Mouse (Mus musculus): ENCODE data around the gene Mrpl50. TPM values are rescaled to one million over a fixed set of nuclear protein-coding genes. Genes with fewer than 3 reads are reported as not detected.
A peak's percentile ranks its signal among the peaks of the same experiment; 100 is the strongest.

The Mrpl50 gene
- 91.4 and 93.6 TPM in 2 replicates for polyA plus RNA-seq (2014; fragmentation: Nextera tagmentation; extraction: Ambion mirVana)

GRCm38 (mm10) chr4:49520572-49521340 is at the start of gene Mrpl50, which contains the start of gene Zfp189:
Gene Mrpl50, minus strand, starts transcription at chr4:49521093.
Gene Zfp189, plus strand, starts transcription at chr4:49521176.
- peak within 1 kb of the TSS; percentile 58 for H3K9ac ChIP-seq (replicated peaks; ENCODE audit: low read depth, low read length)
- H3K27me3 ChIP-seq (ENCODE audit: control insufficient read depth, insufficient read depth, low read length): no peaks in the 10 kb centered on the region
- peak; percentile 98 for ATAC-seq (ENCODE audit: insufficient number of reproducible peaks, insufficient read depth, low FRiP score, low read depth)
- H3K4me3 ChIP-seq (ENCODE audit: low read depth, low read length): peak within 1 kb of the TSS; percentile 69
- H3K4me1 ChIP-seq (ENCODE audit: control insufficient read depth, insufficient read depth, low read length): peaks cover 5% of the 10 kb centered on the region; the same call in 1 of the 2 replicates
- H3K27ac ChIP-seq (ENCODE audit: low read length): peak within 1 kb of the TSS; percentile 63; the same call in 1 of the 2 replicates
- WGBS: under 1% methylated on average over 41 of the region's 41 CpGs
- H3K9me3 ChIP-seq (ENCODE audit: control insufficient read depth, low read depth, low read length): no peaks in the 10 kb centered on the region
- peak within 1 kb of the TSS; percentile 46 for H3K4me2 ChIP-seq (replicated peaks; ENCODE audit: low read depth, low read length)
- no peaks in the 10 kb centered on the region for H3K36me3 ChIP-seq (ENCODE audit: control insufficient read depth, insufficient read depth, low read length)

DNA sequence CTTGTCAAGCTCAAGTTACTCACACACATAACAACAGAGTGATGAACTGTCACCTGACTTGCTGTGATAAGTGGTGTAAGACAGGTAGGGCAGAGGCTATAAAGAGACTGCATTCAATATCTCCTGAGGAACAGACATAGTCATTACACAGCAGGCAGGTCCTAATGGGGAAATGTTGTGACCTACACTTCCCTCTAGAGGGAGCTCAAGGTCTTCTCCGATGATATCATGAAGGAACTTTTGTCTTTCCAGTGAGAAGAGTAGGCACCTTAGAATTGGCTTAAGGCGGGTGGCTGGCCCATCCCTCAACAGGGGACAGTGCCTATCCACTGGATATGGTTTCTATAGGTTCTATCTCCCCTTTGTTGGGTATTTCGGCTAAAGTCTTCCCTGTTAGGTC is 46.7 kb upstream of the Mrpl50 start:
- Histone ChIP-seq H3K27ac (ENCODE audit: low read length) (no peak overlapping the region), H3K36me3 (ENCODE audit: control insufficient read depth, insufficient read depth, low read length) (no peaks in the 10 kb centered on the region), H3K9me3 (ENCODE audit: control insufficient read depth, low read depth, low read length) (no peaks in the 10 kb centered on the region), H3K4me3 (ENCODE audit: low read depth, low read length) (no peak overlapping the region), H3K27me3 (ENCODE audit: control insufficient read depth, insufficient read depth, low read length) (no peaks in the 10 kb centered on the region), H3K4me1 (ENCODE audit: control insufficient read depth, insufficient read depth, low read length) (no peaks in the 10 kb centered on the region), H3K4me2 (replicated peaks; ENCODE audit: low read depth, low read length) (no peak overlapping the region), H3K9ac (replicated peaks; ENCODE audit: low read depth, low read length) (no peak overlapping the region)
- 17% methylated on average over 3 of the region's 3 CpGs for WGBS
- ATAC-seq (ENCODE audit: insufficient number of reproducible peaks, insufficient read depth, low FRiP score, low read depth): peak; percentile 63; the same call in 1 of the 2 replicates

GRCm38 (mm10) chr4:49559915-49560772 is 39.3 kb upstream of the Mrpl50 start:
- ATAC-seq (ENCODE audit: insufficient number of reproducible peaks, insufficient read depth, low FRiP score, low read depth): no peak
- WGBS: 70% methylated on average over 20 of the region's 20 CpGs
- Histone ChIP-seq H3K4me3 (ENCODE audit: low read depth, low read length) (no peak overlapping the region), H3K9ac (replicated peaks; ENCODE audit: low read depth, low read length) (no peak overlapping the region), H3K27me3 (ENCODE audit: control insufficient read depth, insufficient read depth, low read length) (no peaks in the 10 kb centered on the region), H3K36me3 (ENCODE audit: control insufficient read depth, insufficient read depth, low read length) (no peaks in the 10 kb centered on the region), H3K4me1 (ENCODE audit: control insufficient read depth, insufficient read depth, low read length) (no peaks in the 10 kb centered on the region), H3K27ac (ENCODE audit: low read length) (no peak overlapping the region), H3K4me2 (replicated peaks; ENCODE audit: low read depth, low read length) (no peak overlapping the region), H3K9me3 (ENCODE audit: control insufficient read depth, low read depth, low read length) (no peaks in the 10 kb centered on the region)

- Histone ChIP-seq H3K36me3 (ENCODE audit: control insufficient read depth, insufficient read depth, low read length) (no peaks in the 10 kb centered on the region), H3K27me3 (ENCODE audit: control insufficient read depth, insufficient read depth, low read length) (no peaks in the 10 kb centered on the region), H3K27ac (ENCODE audit: low read length) (no peak overlapping the region), H3K9ac (replicated peaks; ENCODE audit: low read depth, low read length) (no peak overlapping the region), H3K4me3 (ENCODE audit: low read depth, low read length) (no peak overlapping the region), H3K9me3 (ENCODE audit: control insufficient read depth, low read depth, low read length) (no peaks in the 10 kb centered on the region), H3K4me2 (replicated peaks; ENCODE audit: low read depth, low read length) (no peak overlapping the region), H3K4me1 (ENCODE audit: control insufficient read depth, insufficient read depth, low read length) (no peaks in the 10 kb centered on the region)
- no peak for ATAC-seq (ENCODE audit: insufficient number of reproducible peaks, insufficient read depth, low FRiP score, low read depth)
- 51% methylated on average over 2 of the region's 2 CpGs for WGBS
Observed at GRCm38 (mm10) chr4:49558181-49558580, 37.3 kb upstream of the Mrpl50 start.

GRCm38 (mm10) chr4:49557375-49557774 is 36.5 kb upstream of the Mrpl50 start:
- Histone ChIP-seq H3K9me3 (ENCODE audit: control insufficient read depth, low read depth, low read length) (no peaks in the 10 kb centered on the region), H3K36me3 (ENCODE audit: control insufficient read depth, insufficient read depth, low read length) (no peaks in the 10 kb centered on the region), H3K9ac (replicated peaks; ENCODE audit: low read depth, low read length) (no peak overlapping the region), H3K4me2 (replicated peaks; ENCODE audit: low read depth, low read length) (no peak overlapping the region), H3K4me3 (ENCODE audit: low read depth, low read length) (no peak overlapping the region), H3K27ac (ENCODE audit: low read length) (no peak overlapping the region), H3K27me3 (ENCODE audit: control insufficient read depth, insufficient read depth, low read length) (no peaks in the 10 kb centered on the region), H3K4me1 (ENCODE audit: control insufficient read depth, insufficient read depth, low read length) (no peaks in the 10 kb centered on the region)
- 100% methylated on average over 7 of the region's 7 CpGs for WGBS
- ATAC-seq (ENCODE audit: insufficient number of reproducible peaks, insufficient read depth, low FRiP score, low read depth): no peak

GRCm38 (mm10) chr4:49553380-49553779 is 32.5 kb upstream of the Mrpl50 start:
- no peaks in the 10 kb centered on the region for H3K36me3 ChIP-seq (ENCODE audit: control insufficient read depth, insufficient read depth, low read length)
- no peak overlapping the region for H3K4me2 ChIP-seq (replicated peaks; ENCODE audit: low read depth, low read length)
- H3K27ac ChIP-seq (ENCODE audit: low read length): no peak overlapping the region
- ATAC-seq (ENCODE audit: insufficient number of reproducible peaks, insufficient read depth, low FRiP score, low read depth): no peak
- H3K4me3 ChIP-seq (ENCODE audit: low read depth, low read length): no peak overlapping the region
- no peaks in the 10 kb centered on the region for H3K4me1 ChIP-seq (ENCODE audit: control insufficient read depth, insufficient read depth, low read length)
- 69% methylated on average over 5 of the region's 5 CpGs for WGBS
- no peaks in the 10 kb centered on the region for H3K9me3 ChIP-seq (ENCODE audit: control insufficient read depth, low read depth, low read length)
- no peaks in the 10 kb centered on the region for H3K27me3 ChIP-seq (ENCODE audit: control insufficient read depth, insufficient read depth, low read length)
- no peak overlapping the region for H3K9ac ChIP-seq (replicated peaks; ENCODE audit: low read depth, low read length)

DNA sequence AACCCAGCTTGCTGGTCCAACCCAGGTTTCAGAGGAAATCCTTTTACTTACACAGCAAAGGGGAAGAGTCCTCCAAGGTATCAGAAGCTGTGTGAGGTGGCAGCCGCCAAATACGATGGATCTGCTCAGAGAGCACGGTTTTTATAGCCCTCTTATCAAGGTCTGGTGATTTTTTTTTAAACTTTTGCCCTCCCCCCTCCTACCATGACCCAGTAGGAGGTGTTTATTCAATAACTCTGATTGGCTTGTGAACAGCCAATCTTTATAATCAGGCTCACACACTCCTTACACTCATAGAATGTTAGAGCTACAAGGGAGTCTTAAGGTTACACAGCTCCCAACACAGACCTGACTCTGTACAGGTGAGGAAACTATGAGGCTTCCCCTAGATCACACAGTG is 28.5 kb upstream of the Mrpl50 start, which contains the start of gene Aldob:
Gene Aldob (minus strand): TSS at position 164 of the 400 bp plus-strand sequence.
- no peak within 1 kb of the TSS for H3K4me3 ChIP-seq (ENCODE audit: low read depth, low read length)
- no peak within 1 kb of the TSS for H3K4me2 ChIP-seq (replicated peaks; ENCODE audit: low read depth, low read length)
- H3K36me3 ChIP-seq (ENCODE audit: control insufficient read depth, insufficient read depth, low read length): no peaks in the 10 kb centered on the region
- ATAC-seq (ENCODE audit: insufficient number of reproducible peaks, insufficient read depth, low FRiP score, low read depth): no peak
- H3K9ac ChIP-seq (replicated peaks; ENCODE audit: low read depth, low read length): no peak within 1 kb of the TSS
- H3K27me3 ChIP-seq (ENCODE audit: control insufficient read depth, insufficient read depth, low read length): no peaks in the 10 kb centered on the region
- WGBS: 30% methylated on average over 3 of the region's 3 CpGs
- no peaks in the 10 kb centered on the region for H3K9me3 ChIP-seq (ENCODE audit: control insufficient read depth, low read depth, low read length)
- H3K27ac ChIP-seq (ENCODE audit: low read length): no peak within 1 kb of the TSS
- H3K4me1 ChIP-seq (ENCODE audit: control insufficient read depth, insufficient read depth, low read length): no peaks in the 10 kb centered on the region

- ATAC-seq (ENCODE audit: insufficient number of reproducible peaks, insufficient read depth, low FRiP score, low read depth): no peak
- WGBS: 89% methylated on average over 7 of the region's 7 CpGs
- no peak overlapping the region for H3K4me2 ChIP-seq (replicated peaks; ENCODE audit: low read depth, low read length)
- no peaks in the 10 kb centered on the region for H3K4me1 ChIP-seq (ENCODE audit: control insufficient read depth, insufficient read depth, low read length)
- no peaks in the 10 kb centered on the region for H3K27me3 ChIP-seq (ENCODE audit: control insufficient read depth, insufficient read depth, low read length)
- H3K4me3 ChIP-seq (ENCODE audit: low read depth, low read length): no peak overlapping the region
- H3K27ac ChIP-seq (ENCODE audit: low read length): no peak overlapping the region
- H3K36me3 ChIP-seq (ENCODE audit: control insufficient read depth, insufficient read depth, low read length): no peaks in the 10 kb centered on the region
- no peaks in the 10 kb centered on the region for H3K9me3 ChIP-seq (ENCODE audit: control insufficient read depth, low read depth, low read length)
- no peak overlapping the region for H3K9ac ChIP-seq (replicated peaks; ENCODE audit: low read depth, low read length)
Observed at GRCm38 (mm10) chr4:49547544-49548219, 26.8 kb upstream of the Mrpl50 start.
